Mouse (Mus musculus) liver, adult 2 months (tissue): ENCODE results near the gene Kif13a. TPM values are rescaled to one million over a fixed set of nuclear protein-coding genes. Genes with fewer than 3 reads are reported as not detected.

Source experiments
- DNase-seq: peaks from one replicate; pipeline ENCODE4 v3.0.0-alpha.2; 2011; ENCODE audit warnings: low read depth, low spot score; ENCODE audit errors: extremely low read depth
- H3K27ac ChIP-seq: fragments of 200-500 bp; replicated peaks from 2 replicates; pipeline ENCODE4 v1.5.1; 2012; ENCODE audit warnings: low read depth, mild to moderate bottlenecking, control low read depth, inconsistent platforms, low read length; ENCODE audit not compliant: insufficient read depth
- H3K27me3 ChIP-seq: fragments of 200-500 bp; 2 replicates; pipeline ENCODE4 v1.6.1; 2012; ENCODE audit warnings: mild to moderate bottlenecking, moderate library complexity, low read length, inconsistent platforms; ENCODE audit not compliant: control insufficient read depth, insufficient read depth
- H3K36me3 ChIP-seq: fragments of 200-500 bp; 2 replicates; pipeline ENCODE4 v1.6.1; 2012; ENCODE audit warnings: low read length, inconsistent platforms; ENCODE audit not compliant: control insufficient read depth, insufficient read depth
- H3K4me1 ChIP-seq: fragments of 200-500 bp; 2 replicates; pipeline ENCODE4 v1.6.1; 2011; ENCODE audit warnings: low read length; ENCODE audit not compliant: control insufficient read depth, insufficient read depth
- H3K4me3 ChIP-seq: fragments of 200-500 bp; 2 replicates; pipeline ENCODE4 v1.5.1; 2011; ENCODE audit warnings: low read depth, mild to moderate bottlenecking, control low read depth, low read length, moderate library complexity; ENCODE audit not compliant: insufficient read depth
- H3K79me2 ChIP-seq: fragments of 200-500 bp; 2 replicates; pipeline ENCODE4 v1.6.1; 2012; ENCODE audit warnings: inconsistent platforms, mild to moderate bottlenecking, low read length, moderate library complexity; ENCODE audit not compliant: control insufficient read depth, insufficient read depth
- H3K9ac ChIP-seq: fragments of 200-500 bp; 2 replicates; pipeline ENCODE4 v1.6.1; 2012; ENCODE audit warnings: low read depth, mild to moderate bottlenecking, control low read depth, inconsistent platforms, low read length
- CTCF ChIP-seq: fragments of 200-500 bp; IDR thresholded peaks from 2 replicates; pipeline ENCODE4 v1.5.1; 2011; ENCODE audit warnings: low read depth, low read length, control low read depth
- POLR2A ChIP-seq: fragments of 200-500 bp; IDR thresholded peaks from 2 replicates; pipeline ENCODE4 v1.6.1; 2011; ENCODE audit warnings: low read length, control low read depth; ENCODE audit not compliant: insufficient read depth; ENCODE audit errors: extremely low read depth
- WGBS: fragments of 180-500 bp; shearing (Covaris S2); methylation state at CpG from one replicate; pipeline ENCODE4 v1.1.7; 2018; 5-methylcytosine and 5-hydroxymethylcytosine counted together
- polyA plus RNA-seq: library from polyadenylated mRNA; depleted of rRNA; stranded (reverse); fragments of >200 nt; gene quantifications from 2 replicates; pipeline ENCODE4 v1.2.3, GENCODE M21; 2012
- total RNA-seq: library from RNA; depleted of rRNA; stranded (reverse); fragments of >200 nt; gene quantifications from 2 replicates; pipeline ENCODE4 v1.2.3, GENCODE M21; 2014

Kif13a gene
- total and polyA plus RNA-seq, 2 experiments: 6.6 to 11.1 TPM

DNA sequence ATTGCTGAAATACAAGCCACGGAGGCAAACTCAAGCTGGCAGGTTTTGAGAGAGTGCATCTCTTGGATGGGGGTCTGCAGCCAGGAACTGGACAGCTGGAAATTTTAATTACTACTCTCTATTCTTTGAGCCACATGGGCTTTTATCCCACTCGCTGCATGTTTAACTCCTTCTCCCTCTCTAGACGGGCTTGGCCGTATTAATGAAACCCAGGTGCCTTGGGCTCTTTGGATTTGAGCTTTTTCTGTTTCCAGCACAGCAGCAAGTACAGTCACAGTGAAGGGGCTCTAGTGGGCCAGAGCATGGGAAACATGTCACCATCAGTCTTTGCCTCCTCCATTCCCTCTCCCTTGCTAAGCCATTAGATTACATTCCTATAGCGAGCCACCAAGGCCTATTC lies 16.4 kb upstream of the Kif13a start:
- no peak overlapping the region for H3K4me3 ChIP-seq
- no peaks in the 10 kb centered on the region for H3K79me2 ChIP-seq
- H3K27ac ChIP-seq: no peak overlapping the region
- no peaks in the 10 kb centered on the region for H3K4me1 ChIP-seq
- no peak overlapping the region for H3K9ac ChIP-seq
- H3K36me3 ChIP-seq: no peaks in the 10 kb centered on the region
- TF ChIP-seq POLR2A (no peak), CTCF (no peak)
- WGBS: 90% methylated on average over 5 of the region's 5 CpGs
- no peaks in the 10 kb centered on the region for H3K27me3 ChIP-seq
- DNase-seq: no peak

DNA sequence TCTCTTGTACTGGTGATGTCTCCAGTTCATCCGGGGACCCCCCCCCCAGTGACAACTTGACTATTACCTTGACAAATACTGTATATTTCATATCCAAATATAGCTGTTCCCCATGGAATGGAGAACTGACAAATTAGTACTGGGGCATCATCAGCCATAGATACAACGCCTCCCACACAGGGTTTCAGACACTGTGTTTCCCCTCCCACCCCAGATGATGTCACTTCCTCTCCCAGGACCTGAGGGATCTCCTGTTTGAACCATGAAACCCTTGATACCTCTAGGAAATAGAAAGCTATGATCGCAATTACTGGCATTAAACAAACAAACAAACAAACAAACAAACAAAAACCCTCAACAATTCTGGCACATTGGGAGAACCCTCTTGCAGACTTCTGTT lies 15.6 kb upstream of the Kif13a start:
- no peak for TF ChIP-seq POLR2A
- TF ChIP-seq CTCF: no peak
- Histone ChIP-seq H3K27me3 (no peaks in the 10 kb centered on the region), H3K27ac (no peak overlapping the region), H3K4me3 (no peak overlapping the region), H3K9ac (no peak overlapping the region), H3K79me2 (no peaks in the 10 kb centered on the region), H3K36me3 (no peaks in the 10 kb centered on the region), H3K4me1 (no peaks in the 10 kb centered on the region)
- 74% methylated on average over 3 of the region's 3 CpGs for WGBS
- DNase-seq: no peak

DNA sequence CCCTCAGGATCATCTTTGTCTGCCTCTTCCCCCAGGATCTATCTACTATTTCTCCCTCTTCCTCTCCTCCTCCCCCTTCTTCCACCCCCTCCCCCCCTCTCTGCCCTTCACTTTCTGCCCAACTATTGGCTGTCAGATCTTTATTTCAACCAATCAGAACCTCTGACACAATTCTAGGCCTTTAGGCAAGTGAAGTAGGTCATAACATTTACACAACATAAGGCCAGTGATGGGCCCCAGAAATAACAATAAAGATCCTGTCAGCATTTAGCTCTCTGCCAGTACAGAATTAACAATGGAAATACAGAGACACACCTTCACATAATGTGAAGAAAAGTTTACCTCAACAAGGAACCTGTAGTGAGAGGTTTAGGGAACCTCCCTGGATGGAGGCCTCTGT lies 13.6 kb upstream of the Kif13a start:
- H3K4me3 ChIP-seq: no peak overlapping the region
- no peak for TF ChIP-seq POLR2A
- TF ChIP-seq CTCF: no peak
- DNase-seq: no peak
- H3K36me3 ChIP-seq: no peaks in the 10 kb centered on the region
- H3K79me2 ChIP-seq: no peaks in the 10 kb centered on the region
- H3K4me1 ChIP-seq: no peaks in the 10 kb centered on the region
- H3K27me3 ChIP-seq: no peaks in the 10 kb centered on the region
- H3K9ac ChIP-seq: no peak overlapping the region
- H3K27ac ChIP-seq: no peak overlapping the region

DNA sequence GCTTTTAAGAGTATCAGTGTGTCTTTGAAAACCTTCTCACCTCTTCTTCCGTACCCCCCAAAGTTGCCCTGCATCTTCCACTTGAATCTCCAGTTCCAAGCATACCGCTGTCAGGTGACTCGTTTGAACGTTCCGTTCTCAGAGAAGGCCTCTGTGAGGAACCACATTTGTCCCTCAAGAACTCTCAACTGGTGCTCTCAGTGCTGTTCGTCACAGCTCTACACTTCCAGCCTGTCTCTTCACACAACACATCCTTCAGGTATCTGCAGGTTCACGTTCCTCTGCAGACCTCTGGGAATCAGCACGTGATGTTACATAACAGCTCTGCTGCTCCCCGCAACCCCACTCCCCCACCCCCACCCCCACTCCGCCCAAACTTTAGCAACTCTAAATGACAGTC lies 4.4 kb upstream of the Kif13a start:
- Histone ChIP-seq H3K27ac (no peak overlapping the region), H3K4me3 (no peak overlapping the region), H3K27me3 (no peaks in the 10 kb centered on the region), H3K9ac (no peak overlapping the region), H3K79me2 (no peaks in the 10 kb centered on the region), H3K4me1 (peaks cover 3% of the 10 kb centered on the region), H3K36me3 (no peaks in the 10 kb centered on the region)
- TF ChIP-seq POLR2A: no peak
- TF ChIP-seq CTCF: no peak
- WGBS: 66% methylated on average over 10 of the region's 10 CpGs
- DNase-seq: no peak

DNA sequence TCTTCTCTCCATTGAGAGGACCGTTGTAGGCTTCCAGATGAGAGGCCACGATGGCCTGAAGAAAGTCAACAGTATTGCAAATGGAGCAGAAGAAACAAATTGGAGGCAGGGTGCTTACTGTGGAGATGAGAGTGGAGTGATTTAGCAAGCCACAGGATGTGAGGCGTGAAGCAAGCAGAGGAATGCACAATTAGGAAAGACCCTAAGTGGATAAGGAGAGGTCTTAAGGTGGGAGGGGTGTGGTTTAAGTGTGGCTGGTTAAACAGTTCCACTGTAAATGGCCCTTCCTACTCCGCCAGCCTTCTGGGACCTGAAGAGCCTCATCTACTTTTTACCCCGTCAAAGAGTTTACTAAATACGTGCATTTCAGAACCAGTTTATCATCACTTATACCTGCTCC lies 3.2 kb upstream of the Kif13a start:
- no peak overlapping the region for H3K27ac ChIP-seq
- 88% methylated on average over 6 of the region's 6 CpGs for WGBS
- no peak overlapping the region for H3K4me3 ChIP-seq
- no peaks in the 10 kb centered on the region for H3K27me3 ChIP-seq
- H3K79me2 ChIP-seq: no peaks in the 10 kb centered on the region
- H3K4me1 ChIP-seq: peaks cover 6% of the 10 kb centered on the region
- DNase-seq: no peak
- no peak overlapping the region for H3K9ac ChIP-seq
- H3K36me3 ChIP-seq: no peaks in the 10 kb centered on the region
- TF ChIP-seq POLR2A (no peak), CTCF (no peak)

DNA sequence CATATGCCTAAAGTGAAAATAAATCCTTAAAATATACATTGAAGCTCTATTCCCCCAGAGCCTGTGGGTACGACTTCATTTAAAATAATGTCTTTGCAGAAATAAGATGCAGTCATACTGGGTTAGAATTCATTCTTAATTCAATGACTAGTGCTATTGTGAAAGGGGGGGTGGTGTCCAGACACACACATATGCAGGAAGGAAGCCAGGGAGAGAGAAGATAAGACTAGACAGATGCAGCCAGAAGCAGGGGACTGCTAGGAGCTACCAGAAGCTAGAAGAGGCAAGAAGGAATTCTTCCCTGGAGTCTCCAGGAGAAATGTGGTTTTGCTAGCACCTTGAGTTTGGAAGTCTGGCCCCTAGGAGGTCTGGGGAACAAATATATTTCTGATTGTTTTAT lies 2.4 kb upstream of the Kif13a start:
- WGBS: 76% methylated on average over 1 of the region's 1 CpGs
- H3K27ac ChIP-seq: no peak overlapping the region
- no peaks in the 10 kb centered on the region for H3K27me3 ChIP-seq
- no peak for DNase-seq
- TF ChIP-seq CTCF (no peak), POLR2A (no peak)
- no peaks in the 10 kb centered on the region; the same call in 1 of the 2 replicates for H3K79me2 ChIP-seq
- peaks cover 6% of the 10 kb centered on the region for H3K4me1 ChIP-seq
- H3K36me3 ChIP-seq: no peaks in the 10 kb centered on the region
- H3K9ac ChIP-seq: no peak overlapping the region
- H3K4me3 ChIP-seq: no peak overlapping the region
